Mouse (Mus musculus) intestine, postnatal 0 days (tissue): ENCODE measurements around the gene Tsga13. TPM values are rescaled to one million over a fixed set of nuclear protein-coding genes. Genes with fewer than 3 reads are reported as not detected.

Experiments used
- ATAC-seq: fragments of 200-750 bp; cut with Nextera tagmentation; 2 replicates; pipeline ENCODE4 v1.8.0; 2017; ENCODE audit warnings: mild to moderate bottlenecking, moderate TSS enrichment, moderate library complexity
- H3K27ac ChIP-seq: fragments of 300-500 bp; sonication (generic); 2 replicates; pipeline ENCODE4 v1.5.1; 2014; ENCODE audit warnings: mild to moderate bottlenecking, low read depth, low read length, moderate library complexity
- H3K27me3 ChIP-seq: fragments of 300-500 bp; sonication (generic); replicated peaks from 2 replicates; pipeline ENCODE4 v1.6.1; 2014; ENCODE audit warnings: low read length, mixed read lengths; ENCODE audit not compliant: control insufficient read depth, insufficient read depth
- H3K36me3 ChIP-seq: fragments of 300-500 bp; sonication (generic); 2 replicates; pipeline ENCODE4 v1.6.1; 2014; ENCODE audit warnings: mild to moderate bottlenecking, moderate library complexity; ENCODE audit not compliant: control insufficient read depth, insufficient read depth
- H3K4me1 ChIP-seq: fragments of 300-500 bp; sonication (generic); replicated peaks from 2 replicates; pipeline ENCODE4 v1.6.1; 2014; ENCODE audit warnings: antibody characterized with exemption, low read length, mixed read lengths; ENCODE audit not compliant: control insufficient read depth, insufficient read depth
- H3K4me2 ChIP-seq: fragments of 300-500 bp; sonication (generic); replicated peaks from 2 replicates; pipeline ENCODE4 v1.6.1; 2014; ENCODE audit warnings: low read depth, mild to moderate bottlenecking, moderate library complexity
- H3K4me3 ChIP-seq: fragments of 300-500 bp; sonication (generic); 2 replicates; pipeline ENCODE4 v1.5.1; 2014; ENCODE audit warnings: low read depth, low read length
- H3K9ac ChIP-seq: fragments of 300-500 bp; sonication (generic); 2 replicates; pipeline ENCODE4 v1.6.1; 2014; ENCODE audit warnings: mild to moderate bottlenecking, low read depth, low read length
- H3K9me3 ChIP-seq: fragments of 300-500 bp; sonication (generic); 2 replicates; pipeline ENCODE4 v1.6.1; 2016; ENCODE audit warnings: mixed run types; ENCODE audit not compliant: control insufficient read depth
- CTCF ChIP-seq: sonication (generic); IDR thresholded peaks from 2 replicates; pipeline ENCODE4 v1.5.1; 2016; ENCODE audit warnings: low read depth, mild to moderate bottlenecking, control low read depth, antibody characterized with exemption, moderate library complexity
- WGBS: fragments of 180-500 bp; shearing (Covaris S2); extraction: QIAGEN DNeasy Blood & Tissue Kit; methylation state at CpG from one replicate; pipeline ENCODE4 v1.1.7; 2014; 5-methylcytosine and 5-hydroxymethylcytosine counted together
- polyA plus RNA-seq: library from polyadenylated mRNA; unstranded; fragments of >200 nt; fragmentation: Nextera tagmentation; extraction: Ambion mirVana; gene quantifications from 2 replicates; pipeline ENCODE4 v1.2.1, GENCODE M21; 2015

Tsga13 gene
- polyA plus RNA-seq, 1 experiment from 2014 or later: not detected

- Histone ChIP-seq H3K9me3 (no peaks in the 10 kb centered on the region), H3K4me2 (no peak overlapping the region), H3K9ac (no peak overlapping the region), H3K4me3 (no peak overlapping the region), H3K27ac (no peak overlapping the region), H3K36me3 (peaks cover 10% of the 10 kb centered on the region), H3K27me3 (no peaks in the 10 kb centered on the region), H3K4me1 (no peaks in the 10 kb centered on the region)
- no peak for ATAC-seq
- no peak for TF ChIP-seq CTCF
Measured at GRCm38 (mm10) chr6:30876661-30877060, 38.7 kb downstream of the Tsga13 start.

GRCm38 (mm10) chr6:30866501-30866900 is 48.9 kb downstream of the Tsga13 start:
- ATAC-seq: no peak
- H3K4me3 ChIP-seq: no peak overlapping the region
- WGBS: 88% methylated on average over 1 of the region's 1 CpGs

GRCm38 (mm10) chr6:30865031-30865678 is 50.2 kb downstream of the Tsga13 start:
- H3K4me1 ChIP-seq: no peaks in the 10 kb centered on the region
- ATAC-seq: peak; percentile 76
- WGBS: 45% methylated on average over 3 of the region's 3 CpGs
- H3K4me3 ChIP-seq: no peak overlapping the region
- peak overlapping the region; percentile 32; the same call in 1 of the 2 replicates for H3K4me2 ChIP-seq
- no peak for TF ChIP-seq CTCF
- no peaks in the 10 kb centered on the region for H3K27me3 ChIP-seq
- H3K27ac ChIP-seq: peak overlapping the region; percentile 36; the same call in 1 of the 2 replicates
- H3K36me3 ChIP-seq: no peaks in the 10 kb centered on the region; the same call in 1 of the 2 replicates
- no peaks in the 10 kb centered on the region for H3K9me3 ChIP-seq
- no peak overlapping the region for H3K9ac ChIP-seq

More at GRCm38 (mm10) chr6:30866501-30866900, 48.9 kb downstream of the Tsga13 start:
- Histone ChIP-seq H3K36me3 (no peaks in the 10 kb centered on the region), H3K9ac (no peak overlapping the region), H3K9me3 (no peaks in the 10 kb centered on the region), H3K4me1 (no peaks in the 10 kb centered on the region), H3K27me3 (no peaks in the 10 kb centered on the region), H3K27ac (no peak overlapping the region), H3K4me2 (no peak overlapping the region)
- TF ChIP-seq CTCF: no peak

- Histone ChIP-seq H3K27me3 (no peaks in the 10 kb centered on the region), H3K4me2 (no peak overlapping the region), H3K4me1 (no peaks in the 10 kb centered on the region), H3K4me3 (no peak overlapping the region), H3K9me3 (no peaks in the 10 kb centered on the region), H3K36me3 (peaks cover 5% of the 10 kb centered on the region), H3K9ac (no peak overlapping the region), H3K27ac (0 out of 2 replicates have a peak overlapping the region, but pooled peaks have one; percentile 30)
- 96% methylated on average over 7 of the region's 7 CpGs for WGBS
- no peak for TF ChIP-seq CTCF
- ATAC-seq: 0 out of 2 replicates have a peak, but pooled peaks have one; percentile 9
Measured at GRCm38 (mm10) chr6:30855956-30856355, 59.4 kb downstream of the Tsga13 start.

GRCm38 (mm10) chr6:30855205-30855604 is 60.2 kb downstream of the Tsga13 start:
- H3K9me3 ChIP-seq: no peaks in the 10 kb centered on the region
- no peaks in the 10 kb centered on the region for H3K4me1 ChIP-seq
- H3K4me3 ChIP-seq: no peak overlapping the region
- ATAC-seq: peak; percentile 90
- no peak overlapping the region for H3K4me2 ChIP-seq
- no peak overlapping the region for H3K9ac ChIP-seq
- 27% methylated on average over 2 of the region's 2 CpGs for WGBS
- TF ChIP-seq CTCF: no peak
- peaks cover 5% of the 10 kb centered on the region; the same call in 1 of the 2 replicates for H3K36me3 ChIP-seq
- H3K27ac ChIP-seq: peak overlapping the region; percentile 66; the same call in 1 of the 2 replicates
- H3K27me3 ChIP-seq: no peaks in the 10 kb centered on the region

- no peak for TF ChIP-seq CTCF
- Histone ChIP-seq H3K27ac (no peak overlapping the region), H3K9me3 (no peaks in the 10 kb centered on the region), H3K27me3 (no peaks in the 10 kb centered on the region), H3K9ac (no peak overlapping the region), H3K4me1 (no peaks in the 10 kb centered on the region), H3K4me2 (no peak overlapping the region), H3K36me3 (no peaks in the 10 kb centered on the region; the same call in 1 of the 2 replicates), H3K4me3 (no peak overlapping the region)
- ATAC-seq: no peak
- WGBS: 76% methylated on average over 2 of the region's 2 CpGs
Measured at GRCm38 (mm10) chr6:30849818-30850217, 65.6 kb downstream of the Tsga13 start.

Other genes with a start within 250 kb of the Tsga13 start
- 3.7 and 4.4 TPM in 2 replicates for gene Cep41, start 221.8 kb downstream of the Tsga13 start, polyA plus RNA-seq
- 145 and 156 TPM in 2 replicates for gene Mest, start 192.0 kb downstream of the Tsga13 start, polyA plus RNA-seq
- 9.8 and 10.2 TPM in 2 replicates for gene Copg2, start 18.8 kb downstream of the Tsga13 start, polyA plus RNA-seq
- gene Klf14, start 43.5 kb upstream of the Tsga13 start, polyA plus RNA-seq: 0.55 and 0.69 TPM in 2 replicates